Mouse (Mus musculus) small intestine, adult 2 months (tissue): ENCODE measurements around the gene Mapk14.

Experiments
- CTCF ChIP-seq: fragments of 200-500 bp; IDR thresholded peaks from 2 replicates; pipeline ENCODE4 v1.5.1; 2012; ENCODE audit warnings: low read depth, mild to moderate bottlenecking, control low read depth, inconsistent platforms, low read length, moderate library complexity, mixed read lengths; ENCODE audit not compliant: insufficient replicate concordance, insufficient read length; ENCODE audit errors: extremely low read depth
- POLR2A ChIP-seq: fragments of 200-500 bp; IDR thresholded peaks from 2 replicates; pipeline ENCODE4 v1.6.1; 2012; ENCODE audit warnings: low read depth, mild to moderate bottlenecking, control low read depth, inconsistent platforms, low read length, moderate library complexity

- TF ChIP-seq CTCF (no peak), POLR2A (no peak)
Measured at GRCm38 (mm10) chr17:28696641-28697040, 5.5 kb downstream of the Mapk14 start.
